Mouse (Mus musculus) myocyte (in vitro differentiated cells): ENCODE results near the gene Ifit3.

Experiments
- CEBPB ChIP-seq: IDR thresholded peaks from 2 replicates; pipeline ENCODE4 v1.6.1; 2011; ENCODE audit warnings: mild to moderate bottlenecking, moderate library complexity; ENCODE audit not compliant: poor library complexity, insufficient read depth, severe bottlenecking
- E2F4 ChIP-seq: IDR thresholded peaks from one replicate; pipeline ENCODE4 v1.6.1; 2011; ENCODE audit warnings: mild to moderate bottlenecking, control low read depth, moderate library complexity; ENCODE audit not compliant: insufficient read depth
- MAX ChIP-seq: IDR thresholded peaks from one replicate; pipeline ENCODE4 v1.6.1; 2011; ENCODE audit warnings: low read depth, mild to moderate bottlenecking, control low read depth
- MYOD1 ChIP-seq, 3 experiments: IDR thresholded peaks; one replicate each; pipeline ENCODE4 v1.6.1; 2011; ENCODE audit warnings: control low read depth in 2 of 3, low read depth in 2 of 3, mild to moderate bottlenecking in 2 of 3, moderate library complexity in 1 of 3; ENCODE audit not compliant: insufficient read length in 2 of 3, control insufficient read depth in 1 of 3
- MYOG ChIP-seq, 3 experiments: IDR thresholded peaks; one replicate each; pipeline ENCODE4 v1.6.1; 2011; ENCODE audit warnings: control low read depth in 2 of 3, low read depth in 2 of 3, mild to moderate bottlenecking in 2 of 3; ENCODE audit not compliant: insufficient read length in 2 of 3, control insufficient read depth in 1 of 3, insufficient read depth in 1 of 3
- POLR2A ChIP-seq: IDR thresholded peaks from one replicate; pipeline ENCODE4 v1.6.1; 2011; ENCODE audit warnings: low read depth, mild to moderate bottlenecking, control low read depth, moderate library complexity; ENCODE audit not compliant: insufficient read length
- POLR2AphosphoS2 ChIP-seq: IDR thresholded peaks from one replicate; pipeline ENCODE4 v1.6.1; 2011; ENCODE audit warnings: low read depth, control low read depth; ENCODE audit not compliant: insufficient read length
- SRF ChIP-seq: IDR thresholded peaks from one replicate; pipeline ENCODE4 v1.6.1; 2011; ENCODE audit warnings: low read depth; ENCODE audit not compliant: control insufficient read depth, insufficient read length
- TCF12 ChIP-seq: IDR thresholded peaks from one replicate; pipeline ENCODE4 v1.6.1; 2011; ENCODE audit warnings: mild to moderate bottlenecking, control low read depth; ENCODE audit not compliant: poor library complexity, insufficient read depth, severe bottlenecking
- TCF3 ChIP-seq: IDR thresholded peaks from one replicate; pipeline ENCODE4 v1.6.1; 2011; ENCODE audit warnings: low read depth, control low read depth; ENCODE audit not compliant: insufficient read length
- USF1 ChIP-seq: IDR thresholded peaks from one replicate; pipeline ENCODE4 v1.6.1; 2011; ENCODE audit warnings: low read depth, mild to moderate bottlenecking, control low read depth, moderate library complexity

DNA sequence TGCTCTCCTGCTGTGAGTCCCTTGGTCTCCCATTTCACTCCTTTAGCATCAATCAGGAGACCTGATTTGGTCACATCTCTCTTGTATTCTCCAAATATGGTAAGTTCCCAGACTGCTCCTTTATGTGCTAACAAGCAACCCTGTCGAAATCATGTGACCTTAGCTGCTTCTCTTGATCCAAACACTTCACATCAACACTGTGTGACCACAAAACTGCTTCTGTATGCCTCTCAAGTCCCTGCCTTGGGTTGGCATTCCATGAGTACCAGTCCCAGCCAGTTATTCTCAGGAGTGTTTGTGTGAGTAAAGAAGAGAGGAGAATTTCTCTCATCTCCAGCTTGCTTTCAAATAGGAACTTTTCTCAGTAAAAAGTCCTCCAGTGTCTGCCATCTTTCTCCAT is 6.2 kb upstream of the Ifit3 start:
- TF ChIP-seq POLR2A (no peak), E2F4 (no peak), MAX (no peak), POLR2AphosphoS2 (no peak), SRF (no peak), TCF12 (no peak), MYOG (IDR thresholded peaks at IDR 0.05; ENCODE audit: control insufficient read depth in 1 of 3, insufficient read depth in 1 of 3, insufficient read length in 2 of 3, low read depth in 2 of 3) (no peak), TCF3 (no peak), USF1 (no peak), MYOD1 (IDR thresholded peaks at IDR 0.05; ENCODE audit: control insufficient read depth in 1 of 3, insufficient read length in 2 of 3, low read depth in 2 of 3) (no peak), CEBPB (no peak)
